Mouse (Mus musculus) cerebellum, adult 2 months (tissue): ENCODE results near the gene Bloc1s3. TPM values are rescaled to one million over a fixed set of nuclear protein-coding genes. Genes with fewer than 3 reads are reported as not detected.
A peak's percentile ranks its signal among the peaks of the same experiment; 100 is the strongest.

ENCODE experiments used
- DNase-seq, 2 experiments: peaks; one replicate each; pipeline ENCODE4 v3.0.0; 2021
- H3K27ac ChIP-seq: fragments of 200-500 bp; 2 replicates; pipeline ENCODE4 v1.5.1; 2012; ENCODE audit warnings: low read length, control low read depth, inconsistent platforms; ENCODE audit not compliant: insufficient read depth
- H3K27me3 ChIP-seq: fragments of 200-500 bp; 2 replicates; pipeline ENCODE4 v1.6.1; 2012; ENCODE audit warnings: inconsistent platforms, mild to moderate bottlenecking, low read length, moderate library complexity; ENCODE audit not compliant: control insufficient read depth, insufficient read depth
- H3K4me1 ChIP-seq: fragments of 200-500 bp; 2 replicates; pipeline ENCODE4 v1.6.1; 2011; ENCODE audit warnings: low read length; ENCODE audit not compliant: control insufficient read depth, insufficient read depth
- H3K4me3 ChIP-seq: fragments of 200-500 bp; replicated peaks from 2 replicates; pipeline ENCODE3; 2011; ENCODE audit warnings: mild to moderate bottlenecking, low read depth, low read length, control low read depth; ENCODE audit not compliant: insufficient read depth
- CTCF ChIP-seq: fragments of 200-500 bp; IDR thresholded peaks from 2 replicates; pipeline ENCODE4 v1.5.1; 2011; ENCODE audit warnings: low read depth, mild to moderate bottlenecking, control low read depth, low read length, moderate library complexity, borderline replicate concordance; ENCODE audit not compliant: insufficient read depth
- POLR2A ChIP-seq: fragments of 200-500 bp; IDR thresholded peaks from 2 replicates; pipeline ENCODE4 v1.6.1; 2011; ENCODE audit warnings: low read length, control low read depth, borderline replicate concordance; ENCODE audit not compliant: insufficient read depth
- WGBS: fragments of 180-500 bp; shearing (Covaris S2); methylation state at CpG from one replicate; pipeline ENCODE4 v1.1.7; 2018; 5-methylcytosine and 5-hydroxymethylcytosine counted together
- polyA plus RNA-seq: library from polyadenylated mRNA; depleted of rRNA; stranded (reverse); fragments of >200 nt; gene quantifications from 2 replicates; pipeline ENCODE4 v1.2.3, GENCODE M21; 2012

Gene Bloc1s3
- polyA plus RNA-seq, 1 experiment, result 9.2 TPM

DNA sequence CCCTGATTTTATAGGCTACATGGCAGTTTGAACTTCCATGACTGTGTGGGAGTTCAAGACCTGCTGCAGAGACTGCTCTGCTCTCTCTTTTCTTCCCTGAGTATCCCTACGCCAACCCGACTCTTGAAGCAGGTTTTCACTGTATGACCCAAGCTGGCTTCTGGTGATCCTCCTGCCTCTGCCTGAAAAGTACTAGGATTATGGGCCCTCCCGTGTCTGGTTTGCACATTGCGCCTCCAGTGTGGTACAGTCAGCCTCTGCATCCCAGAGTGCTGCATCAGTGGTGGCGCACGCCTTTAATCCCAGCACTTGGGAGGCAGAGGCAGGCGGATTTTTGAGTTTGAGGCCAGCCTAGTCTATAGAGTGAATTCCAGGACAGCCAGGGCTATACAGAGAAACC lies 1.6 kb upstream of the Bloc1s3 start:
- TF ChIP-seq POLR2A (no peak), CTCF (no peak)
- 93% methylated on average over 7 of the region's 7 CpGs for WGBS
- no peak overlapping the region for H3K4me3 ChIP-seq
- no peak for DNase-seq
- no peak overlapping the region for H3K27ac ChIP-seq
- H3K4me1 ChIP-seq, result 0 out of 2 replicates have a peak, but pooled peaks cover 4% of the 10 kb centered on the region
- no peaks in the 10 kb centered on the region for H3K27me3 ChIP-seq

DNA sequence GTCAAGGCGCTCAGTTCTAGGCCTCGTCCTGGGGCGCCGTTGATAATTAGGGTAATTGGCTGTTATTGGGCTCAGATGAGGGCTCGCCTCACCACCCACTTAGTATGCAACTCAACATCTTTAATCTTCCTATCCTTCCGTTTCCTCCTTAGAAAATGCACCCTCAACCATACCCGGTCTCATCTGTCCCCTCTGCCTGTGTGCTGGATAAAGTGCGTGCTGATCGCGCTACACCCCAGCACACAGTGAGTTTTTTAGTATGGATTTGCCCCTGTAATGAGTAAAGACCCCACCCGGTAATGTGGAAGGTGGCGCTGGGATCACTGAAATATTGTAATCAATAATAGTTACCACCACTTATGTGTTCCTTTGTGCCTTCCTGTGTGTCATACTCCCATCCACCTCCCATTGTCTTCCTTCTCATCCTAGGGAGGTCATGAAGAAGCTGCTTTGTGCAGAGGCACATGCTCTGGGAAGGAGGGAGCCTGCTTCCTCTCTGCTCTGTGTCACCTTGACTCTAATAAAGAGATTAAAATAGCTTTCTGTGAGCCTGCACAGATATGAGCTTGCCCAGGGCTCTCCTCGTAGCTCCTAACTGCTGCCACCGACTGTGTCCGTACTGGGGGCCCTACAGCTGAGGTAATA lies 879 bp upstream of the Bloc1s3 start:
- no peak for TF ChIP-seq POLR2A
- no peak for TF ChIP-seq CTCF

GRCm38 (mm10) chr7:19507612-19507981 lies 570 bp downstream of the Bloc1s3 start:
- Histone ChIP-seq H3K4me1 (peaks cover 7% of the 10 kb centered on the region; the same call in 1 of the 2 replicates), H3K27ac (no peak overlapping the region), H3K27me3 (no peaks in the 10 kb centered on the region), H3K4me3 (peak overlapping the region; percentile 94)
- no peak for TF ChIP-seq POLR2A
- no peak for TF ChIP-seq CTCF
- no peak for DNase-seq
- 3% methylated on average over 18 of the region's 18 CpGs for WGBS

More for the DNA sequence above, 879 bp upstream of the Bloc1s3 start:
- Histone ChIP-seq H3K4me3 (peak overlapping the region; percentile 94), H3K27me3 (no peaks in the 10 kb centered on the region), H3K27ac (peak overlapping the region; percentile 29; the same call in 1 of the 2 replicates), H3K4me1 (0 out of 2 replicates have a peak, but pooled peaks cover 4% of the 10 kb centered on the region)
- no peak for DNase-seq
- WGBS, result 3% methylated on average over 15 of the region's 15 CpGs

GRCm38 (mm10) chr7:19506969-19507611 lies 1.1 kb downstream of the Bloc1s3 start:
- peak; percentile 38 to 43 for DNase-seq
- Histone ChIP-seq H3K27ac (no peak overlapping the region), H3K27me3 (no peaks in the 10 kb centered on the region), H3K4me3 (peak overlapping the region; percentile 94), H3K4me1 (peaks cover 7% of the 10 kb centered on the region; the same call in 1 of the 2 replicates)
- no peak for TF ChIP-seq POLR2A
- TF ChIP-seq CTCF, result no peak
- 2% methylated on average over 71 of the region's 71 CpGs for WGBS

GRCm38 (mm10) chr7:19506326-19506725 lies 1.8 kb downstream of the Bloc1s3 start:
- Histone ChIP-seq H3K27ac (no peak overlapping the region), H3K4me1 (peaks cover 7% of the 10 kb centered on the region; the same call in 1 of the 2 replicates), H3K4me3 (no peak overlapping the region), H3K27me3 (no peaks in the 10 kb centered on the region)
- no peak for TF ChIP-seq CTCF
- TF ChIP-seq POLR2A, result no peak
- DNase-seq, result no peak
- WGBS, result 51% methylated on average over 6 of the region's 6 CpGs

- Histone ChIP-seq H3K27me3 (no peaks in the 10 kb centered on the region), H3K4me1 (peaks cover 3% of the 10 kb centered on the region; the same call in 1 of the 2 replicates), H3K4me3 (no peak overlapping the region), H3K27ac (no peak overlapping the region)
- peak; percentile 67 for DNase-seq
- WGBS, result 21% methylated on average over 5 of the region's 5 CpGs
- TF ChIP-seq CTCF (peak; percentile 88), POLR2A (no peak)
Measured at GRCm38 (mm10) chr7:19503481-19504068, 4.6 kb downstream of the Bloc1s3 start.

DNA sequence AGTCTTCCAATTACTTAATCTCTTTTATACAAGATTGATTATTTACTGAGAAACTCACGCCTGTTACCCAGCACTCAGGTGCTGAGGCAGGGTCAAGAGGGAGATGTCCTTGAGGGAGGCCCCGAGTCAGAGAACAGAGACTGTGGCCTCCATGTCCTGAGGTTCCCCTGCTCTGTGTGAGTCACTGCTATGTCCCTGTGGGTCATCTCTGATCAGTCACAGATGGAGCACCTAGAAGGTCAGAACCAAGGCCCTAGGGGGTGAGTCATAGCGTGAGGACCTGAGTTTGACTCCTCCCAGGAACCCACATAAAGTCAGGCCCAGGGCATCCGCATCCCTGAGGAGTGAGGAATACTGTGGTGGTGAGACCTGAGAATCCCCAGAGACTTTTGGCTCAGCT lies 6.5 kb downstream of the Bloc1s3 start:
- WGBS, result 82% methylated on average over 4 of the region's 4 CpGs
- H3K4me3 ChIP-seq, result no peak overlapping the region
- no peak for TF ChIP-seq CTCF

More for the DNA sequence above, 6.5 kb downstream of the Bloc1s3 start:
- H3K4me1 ChIP-seq, result peaks cover 3% of the 10 kb centered on the region; the same call in 1 of the 2 replicates
- DNase-seq, result no peak
- H3K27ac ChIP-seq, result no peak overlapping the region
- H3K27me3 ChIP-seq, result no peaks in the 10 kb centered on the region
